Mouse (Mus musculus): ENCODE measurements around the gene Borcs7.

- TF ChIP-seq POLR2A (IDR thresholded peaks at IDR 0.05; ENCODE audit: low read depth, low read length) (no peak), CTCF (IDR thresholded peaks at IDR 0.05; ENCODE audit: extremely low read depth, insufficient read length, insufficient replicate concordance, low read depth, low read length) (no peak)
Measured at GRCm38 (mm10) chr19:46672766-46673418, 16.8 kb upstream of the Borcs7 start, which contains the start of gene Cyp17a1.

Data from small intestine, adult 2 months (tissue).